Mouse (Mus musculus): ENCODE measurements around the gene Tnip1.

- TF ChIP-seq POLR2A (IDR thresholded peaks at IDR 0.05; ENCODE audit: control insufficient read depth, extremely low read depth, insufficient read depth, low read length, poor library complexity) = no peak
- no peak for TF ChIP-seq CTCF (IDR thresholded peaks at IDR 0.05; ENCODE audit: borderline replicate concordance, control insufficient read depth, extremely low read depth, insufficient read depth, low read length, poor library complexity)
Measured at GRCm38 (mm10) chr11:54982520-54982919, 19.8 kb upstream of the Tnip1 start.
